Mouse (Mus musculus): ENCODE data around the gene Mdga2. TPM values are rescaled to one million over a fixed set of nuclear protein-coding genes. Genes with fewer than 3 reads are reported as not detected.

The Mdga2 gene
- polyA plus RNA-seq, 1 experiment from 2014 or later = 8.4 TPM

DNA sequence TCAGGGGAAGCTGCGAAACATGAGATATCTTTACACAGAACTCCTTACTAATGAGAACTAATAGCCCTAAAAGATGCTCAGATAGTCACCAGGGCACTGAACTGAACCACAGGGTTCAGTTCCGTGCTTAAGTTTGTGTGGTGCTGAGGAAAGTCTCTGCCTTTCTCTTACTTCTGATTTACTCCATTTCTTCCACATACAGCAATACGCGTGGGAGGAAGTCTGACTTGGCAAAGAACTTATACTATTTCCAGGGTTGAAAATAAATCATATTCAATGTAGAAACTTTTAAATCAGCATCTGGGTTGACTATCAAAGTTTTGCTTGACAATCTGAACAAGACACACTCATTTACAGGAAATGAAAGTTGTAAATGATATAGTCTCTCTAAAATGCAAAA is 180.5 kb downstream of the Mdga2 start:
- no peaks in the 10 kb centered on the region for H3K4me1 ChIP-seq
- H3K27ac ChIP-seq (replicated peaks) = no peak overlapping the region
- no peaks in the 10 kb centered on the region for H3K9me3 ChIP-seq
- 93% methylated on average over 4 of the region's 4 CpGs for WGBS
- no peak overlapping the region for H3K4me3 ChIP-seq
- H3K4me2 ChIP-seq (replicated peaks) = no peak overlapping the region
- no peak overlapping the region for H3K9ac ChIP-seq (replicated peaks)
- H3K36me3 ChIP-seq = no peaks in the 10 kb centered on the region
- H3K27me3 ChIP-seq = no peaks in the 10 kb centered on the region
- no peak for ATAC-seq (ENCODE audit: low FRiP score, low read depth)

DNA sequence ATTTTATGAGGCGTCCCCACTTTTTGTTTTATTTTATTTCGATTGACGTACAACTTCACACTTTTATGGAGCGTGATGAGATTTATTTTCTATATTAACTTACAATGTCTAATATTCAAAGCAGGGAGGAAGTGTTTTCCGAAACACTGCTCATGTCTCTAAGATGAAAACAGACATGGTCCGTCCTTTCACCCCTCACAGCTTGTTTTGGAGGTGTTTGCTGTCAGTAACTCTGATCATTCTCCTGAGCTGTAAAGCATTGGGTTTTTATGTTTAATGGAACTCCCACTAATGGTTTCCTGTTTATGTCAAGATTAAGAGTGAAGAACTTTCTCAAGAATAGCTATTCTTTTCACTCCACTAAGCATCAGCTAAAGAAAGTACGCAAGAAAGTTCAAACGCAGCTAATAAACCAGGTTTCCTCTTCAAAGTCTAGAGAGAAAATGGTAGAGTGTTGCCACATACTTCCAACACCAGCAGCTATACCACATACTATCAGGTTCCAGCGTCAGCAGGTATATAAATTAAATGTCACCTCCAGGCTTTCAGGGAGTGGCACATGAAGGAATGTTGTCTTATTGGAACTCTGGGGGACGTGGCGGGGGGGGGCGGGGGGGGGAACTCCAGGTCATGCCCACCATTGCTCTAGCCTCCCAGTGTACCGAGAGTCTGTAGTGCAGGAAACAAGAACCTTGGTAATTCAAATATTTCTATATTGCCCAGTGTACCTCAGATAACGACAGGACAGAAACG is 186.7 kb downstream of the Mdga2 start:
- H3K9ac ChIP-seq (replicated peaks) = no peak overlapping the region
- H3K27me3 ChIP-seq = no peaks in the 10 kb centered on the region
- 88% methylated on average over 15 of the region's 15 CpGs for WGBS
- H3K27ac ChIP-seq (replicated peaks) = no peak overlapping the region
- H3K4me3 ChIP-seq = no peak overlapping the region
- H3K9me3 ChIP-seq = no peaks in the 10 kb centered on the region
- no peak overlapping the region for H3K4me2 ChIP-seq (replicated peaks)
- no peaks in the 10 kb centered on the region for H3K36me3 ChIP-seq
- ATAC-seq (ENCODE audit: low FRiP score, low read depth) = no peak
- H3K4me1 ChIP-seq = no peaks in the 10 kb centered on the region

DNA sequence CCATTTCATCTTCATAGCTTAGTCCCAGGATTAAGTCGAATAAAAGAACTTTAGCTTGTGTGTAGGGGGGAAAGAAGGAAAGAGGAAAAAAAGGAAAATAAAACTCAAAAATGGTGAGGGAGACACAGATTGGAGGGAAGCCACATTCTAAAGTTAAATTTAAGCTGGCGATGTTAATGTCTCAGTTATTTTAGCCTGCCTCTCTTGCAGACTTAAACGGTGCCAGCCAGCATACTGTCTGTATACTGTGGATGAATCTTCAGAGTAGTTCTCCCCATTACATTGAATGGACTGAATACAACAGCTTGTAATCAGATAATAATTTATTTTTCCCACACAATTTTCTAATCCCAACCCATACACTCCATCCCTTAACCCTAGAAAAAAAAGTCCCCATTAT is 205.2 kb downstream of the Mdga2 start:
- Histone ChIP-seq H3K36me3 (no peaks in the 10 kb centered on the region), H3K4me3 (no peak overlapping the region), H3K4me1 (no peaks in the 10 kb centered on the region), H3K4me2 (replicated peaks) (no peak overlapping the region), H3K9ac (replicated peaks) (no peak overlapping the region), H3K27ac (replicated peaks) (no peak overlapping the region), H3K9me3 (no peaks in the 10 kb centered on the region), H3K27me3 (no peaks in the 10 kb centered on the region)
- no peak for ATAC-seq (ENCODE audit: low FRiP score, low read depth)
- 95% methylated on average over 3 of the region's 3 CpGs for WGBS

DNA sequence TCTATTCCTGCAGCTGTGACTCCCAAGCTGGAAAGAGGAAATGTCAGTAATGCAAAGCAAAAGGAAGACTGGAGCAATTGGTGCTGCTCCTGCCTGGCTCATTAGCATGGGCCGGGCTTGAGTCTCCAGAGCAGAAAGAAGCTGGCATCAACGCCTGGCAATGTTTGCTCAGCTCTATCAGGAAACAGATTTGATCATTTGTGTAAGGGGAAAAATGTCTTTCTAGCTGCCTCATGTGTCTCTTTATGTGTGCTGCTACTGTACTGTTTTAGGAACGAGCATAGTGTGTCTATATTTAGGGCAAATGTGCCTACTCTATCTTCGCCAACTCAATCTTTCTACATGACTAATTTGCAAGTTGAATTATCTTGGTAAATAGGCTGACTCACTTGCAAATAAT is 211.0 kb downstream of the Mdga2 start:
- Histone ChIP-seq H3K27me3 (no peaks in the 10 kb centered on the region), H3K9ac (replicated peaks) (no peak overlapping the region), H3K4me2 (replicated peaks) (no peak overlapping the region), H3K36me3 (no peaks in the 10 kb centered on the region), H3K4me1 (no peaks in the 10 kb centered on the region), H3K27ac (replicated peaks) (no peak overlapping the region), H3K9me3 (no peaks in the 10 kb centered on the region), H3K4me3 (no peak overlapping the region)
- no peak for ATAC-seq (ENCODE audit: low FRiP score, low read depth)
- WGBS = 81% methylated on average over 4 of the region's 4 CpGs

DNA sequence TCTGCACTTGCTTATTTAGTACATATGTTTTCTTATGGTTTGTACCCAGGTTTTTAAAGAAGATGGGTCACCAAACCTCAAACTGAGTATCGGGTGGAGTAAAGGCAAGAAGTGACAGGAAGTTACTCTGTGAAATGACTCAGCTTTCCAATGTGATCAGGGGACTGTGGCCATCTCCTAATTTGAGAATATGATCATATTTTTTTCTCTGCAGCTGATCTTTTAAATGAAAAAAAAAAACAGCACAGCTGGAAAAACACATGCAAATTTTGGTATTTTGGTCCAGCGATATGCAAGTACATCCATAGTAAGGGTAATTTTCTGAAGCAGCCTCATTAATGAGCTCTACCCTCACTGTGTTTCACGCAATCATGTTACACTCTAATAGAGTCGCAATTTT is 212.0 kb downstream of the Mdga2 start:
- 90% methylated on average over 4 of the region's 4 CpGs for WGBS
- ATAC-seq (ENCODE audit: low FRiP score, low read depth) = no peak

DNA sequence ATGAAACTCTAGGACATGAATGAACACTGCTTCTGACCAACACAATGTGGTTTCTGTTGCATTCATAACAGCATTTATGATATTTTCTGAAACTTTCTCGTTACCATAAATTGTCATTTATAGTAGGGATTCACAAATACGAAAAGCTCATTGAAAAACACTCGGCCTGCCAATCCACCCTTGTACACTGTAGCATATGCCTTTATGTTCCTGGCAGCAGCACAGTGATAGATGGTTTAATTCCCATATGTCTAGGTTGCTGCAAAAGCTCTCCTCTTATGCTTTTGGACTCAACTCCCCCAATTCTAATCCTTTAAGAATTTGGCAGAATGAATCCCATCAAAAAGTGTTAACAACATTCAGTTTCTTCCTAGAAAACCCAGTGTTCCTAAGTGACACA is 213.2 kb downstream of the Mdga2 start:
- no peaks in the 10 kb centered on the region for H3K9me3 ChIP-seq
- H3K4me2 ChIP-seq (replicated peaks) = no peak overlapping the region
- H3K4me1 ChIP-seq = no peaks in the 10 kb centered on the region
- WGBS = 83% methylated on average over 3 of the region's 3 CpGs
- no peak overlapping the region for H3K9ac ChIP-seq (replicated peaks)
- H3K4me3 ChIP-seq = no peak overlapping the region
- no peaks in the 10 kb centered on the region for H3K27me3 ChIP-seq
- no peak overlapping the region for H3K27ac ChIP-seq (replicated peaks)
- no peaks in the 10 kb centered on the region for H3K36me3 ChIP-seq
- ATAC-seq (ENCODE audit: low FRiP score, low read depth) = no peak

More for the DNA sequence above, 212.0 kb downstream of the Mdga2 start:
- H3K9me3 ChIP-seq = no peaks in the 10 kb centered on the region
- H3K4me2 ChIP-seq (replicated peaks) = no peak overlapping the region
- no peak overlapping the region for H3K4me3 ChIP-seq
- H3K9ac ChIP-seq (replicated peaks) = no peak overlapping the region
- no peaks in the 10 kb centered on the region for H3K27me3 ChIP-seq
- H3K4me1 ChIP-seq = no peaks in the 10 kb centered on the region
- no peaks in the 10 kb centered on the region for H3K36me3 ChIP-seq
- H3K27ac ChIP-seq (replicated peaks) = no peak overlapping the region

DNA sequence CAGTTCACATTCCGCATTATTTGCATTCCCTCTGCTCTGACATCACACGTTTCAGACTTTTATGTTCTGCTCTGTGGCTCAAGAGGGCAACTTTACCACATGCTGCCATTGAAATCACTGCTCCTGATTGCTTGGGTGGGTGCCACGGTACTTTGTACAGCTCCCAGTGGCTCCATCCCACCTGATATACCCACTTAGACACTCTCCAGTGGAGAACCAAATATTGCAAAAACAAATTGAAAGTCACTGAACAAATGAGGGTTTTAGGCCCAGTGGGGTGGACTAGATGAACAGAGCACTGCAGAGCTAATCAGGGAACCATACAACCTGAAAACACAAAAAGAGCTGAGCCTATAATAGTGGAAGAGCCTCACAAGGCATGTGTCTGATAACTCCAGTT is 268.2 kb downstream of the Mdga2 start:
- WGBS = 74% methylated on average over 3 of the region's 3 CpGs
- H3K27me3 ChIP-seq = no peaks in the 10 kb centered on the region
- H3K4me2 ChIP-seq (replicated peaks) = no peak overlapping the region
- no peaks in the 10 kb centered on the region for H3K9me3 ChIP-seq
- no peaks in the 10 kb centered on the region for H3K36me3 ChIP-seq
- no peak overlapping the region for H3K4me3 ChIP-seq
- H3K27ac ChIP-seq (replicated peaks) = no peak overlapping the region
- no peaks in the 10 kb centered on the region for H3K4me1 ChIP-seq
- H3K9ac ChIP-seq (replicated peaks) = no peak overlapping the region
- no peak for ATAC-seq (ENCODE audit: low FRiP score, low read depth)

DNA sequence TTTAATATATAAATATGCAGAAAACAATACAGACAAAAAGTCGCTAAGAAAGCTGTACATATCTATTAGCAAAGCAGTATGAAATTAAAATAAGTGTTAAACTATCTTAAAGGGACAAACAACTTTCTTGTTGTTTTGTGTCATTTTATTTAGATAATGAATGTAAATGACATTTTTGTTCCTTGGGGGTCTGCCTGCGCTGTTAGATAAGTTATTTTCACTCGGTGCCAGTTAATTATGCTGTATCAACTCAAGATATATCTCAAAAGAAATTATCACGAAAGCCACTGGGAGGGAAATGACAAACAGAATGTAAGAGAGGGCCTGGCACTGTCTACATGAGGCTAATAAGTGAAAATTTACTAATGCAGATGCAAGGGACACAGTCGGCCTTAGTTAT is 306.6 kb downstream of the Mdga2 start:
- Histone ChIP-seq H3K4me3 (no peak overlapping the region), H3K27me3 (no peaks in the 10 kb centered on the region), H3K4me2 (replicated peaks) (no peak overlapping the region), H3K9ac (replicated peaks) (no peak overlapping the region), H3K27ac (replicated peaks) (no peak overlapping the region), H3K4me1 (no peaks in the 10 kb centered on the region), H3K36me3 (no peaks in the 10 kb centered on the region), H3K9me3 (no peaks in the 10 kb centered on the region)
- 89% methylated on average over 5 of the region's 5 CpGs for WGBS
- no peak for ATAC-seq (ENCODE audit: low FRiP score, low read depth)

DNA sequence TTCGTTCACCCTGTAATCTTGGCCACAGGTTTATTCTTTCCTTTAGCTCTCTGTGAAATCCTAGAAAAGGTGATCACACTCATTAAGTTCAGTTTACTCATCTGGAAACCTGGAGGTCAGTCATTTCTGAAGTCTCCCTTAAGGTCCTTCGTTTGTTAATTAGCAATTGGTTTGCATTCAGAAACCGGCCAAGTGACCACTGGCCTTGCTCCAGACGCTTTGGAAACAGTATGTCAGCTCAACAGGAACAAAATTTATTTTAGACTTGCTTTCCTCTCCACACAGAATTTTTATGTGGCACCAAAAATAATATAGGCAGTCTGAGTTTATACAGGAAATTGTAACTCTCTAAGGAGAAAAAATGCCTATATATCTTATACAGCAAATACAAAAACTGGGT is 323.0 kb downstream of the Mdga2 start:
- H3K4me1 ChIP-seq = no peaks in the 10 kb centered on the region
- no peaks in the 10 kb centered on the region for H3K36me3 ChIP-seq
- H3K27me3 ChIP-seq = no peaks in the 10 kb centered on the region
- WGBS = 84% methylated on average over 4 of the region's 4 CpGs
- H3K9ac ChIP-seq (replicated peaks) = no peak overlapping the region
- H3K9me3 ChIP-seq = no peaks in the 10 kb centered on the region
- H3K27ac ChIP-seq (replicated peaks) = no peak overlapping the region
- H3K4me2 ChIP-seq (replicated peaks) = no peak overlapping the region
- ATAC-seq (ENCODE audit: low FRiP score, low read depth) = no peak
- H3K4me3 ChIP-seq = no peak overlapping the region

DNA sequence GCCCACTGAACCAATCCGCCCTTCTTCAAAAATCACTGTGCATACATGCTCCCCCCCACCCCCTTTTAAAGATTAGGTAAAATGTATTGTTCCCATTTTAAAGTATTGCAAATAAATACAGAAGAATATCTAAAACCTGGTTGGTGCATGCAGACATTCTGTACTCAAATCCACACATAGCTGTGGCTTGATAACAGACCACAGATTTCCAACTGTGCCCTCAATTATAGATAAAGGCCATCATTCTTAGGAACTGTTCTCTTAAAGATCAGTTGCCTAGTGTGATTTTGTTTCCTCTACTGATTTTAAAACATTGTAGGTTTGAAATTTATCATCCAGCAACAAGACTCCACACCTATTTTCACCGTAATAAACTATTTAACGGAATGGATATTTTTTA is 325.6 kb downstream of the Mdga2 start:
- Histone ChIP-seq H3K27me3 (no peaks in the 10 kb centered on the region), H3K4me3 (no peak overlapping the region), H3K36me3 (no peaks in the 10 kb centered on the region), H3K4me2 (replicated peaks) (no peak overlapping the region), H3K4me1 (no peaks in the 10 kb centered on the region), H3K9ac (replicated peaks) (no peak overlapping the region), H3K27ac (replicated peaks) (no peak overlapping the region), H3K9me3 (no peaks in the 10 kb centered on the region)
- no peak for ATAC-seq (ENCODE audit: low FRiP score, low read depth)
- WGBS = 96% methylated on average over 3 of the region's 3 CpGs

DNA sequence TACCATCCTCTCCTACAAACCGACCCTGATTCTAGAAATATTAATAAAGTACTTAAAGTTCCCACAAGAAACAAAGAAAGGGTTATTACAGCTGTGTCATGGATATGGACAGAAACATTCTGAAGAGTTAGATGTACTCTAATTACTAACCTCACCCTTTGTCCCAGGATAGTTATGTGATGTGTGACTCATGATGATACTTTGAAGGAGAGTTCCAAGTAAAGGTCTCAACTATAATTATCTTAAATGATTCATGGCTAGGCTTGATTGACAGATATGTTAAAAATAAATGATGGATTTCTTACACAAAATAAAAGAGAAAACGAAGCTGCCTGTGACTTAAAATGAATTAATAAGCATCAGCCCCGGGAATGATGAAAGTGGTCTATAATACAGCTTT is 332.1 kb downstream of the Mdga2 start:
- Histone ChIP-seq H3K4me3 (no peak overlapping the region), H3K9ac (replicated peaks) (no peak overlapping the region), H3K36me3 (no peaks in the 10 kb centered on the region), H3K4me2 (replicated peaks) (no peak overlapping the region), H3K4me1 (no peaks in the 10 kb centered on the region), H3K27me3 (no peaks in the 10 kb centered on the region), H3K9me3 (no peaks in the 10 kb centered on the region), H3K27ac (replicated peaks) (no peak overlapping the region)
- ATAC-seq (ENCODE audit: low FRiP score, low read depth) = no peak
- WGBS = 84% methylated on average over 3 of the region's 3 CpGs

DNA sequence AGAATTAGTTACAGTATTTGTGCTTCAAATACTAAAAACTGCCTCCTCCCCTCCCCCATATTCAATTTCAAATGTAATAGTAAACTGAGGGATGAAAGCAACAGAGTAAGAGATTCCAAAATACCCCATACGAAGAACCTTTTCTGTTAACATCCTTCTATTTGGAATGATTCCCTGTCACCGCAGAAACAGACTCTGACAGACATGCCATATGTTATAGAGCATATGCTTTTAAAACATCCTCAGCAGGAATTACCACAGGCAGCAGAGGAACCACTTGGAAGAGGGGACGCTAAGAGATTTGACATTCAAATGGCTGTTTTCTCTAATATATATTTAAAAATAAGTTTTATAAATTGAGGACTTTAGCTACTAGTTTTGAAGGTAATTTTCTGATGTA is 333.1 kb downstream of the Mdga2 start:
- no peak for ATAC-seq (ENCODE audit: low FRiP score, low read depth)
- Histone ChIP-seq H3K4me3 (no peak overlapping the region), H3K4me1 (no peaks in the 10 kb centered on the region), H3K27me3 (no peaks in the 10 kb centered on the region), H3K27ac (replicated peaks) (no peak overlapping the region), H3K4me2 (replicated peaks) (no peak overlapping the region), H3K9ac (replicated peaks) (no peak overlapping the region), H3K36me3 (no peaks in the 10 kb centered on the region), H3K9me3 (no peaks in the 10 kb centered on the region)
- 74% methylated on average over 3 of the region's 3 CpGs for WGBS

DNA sequence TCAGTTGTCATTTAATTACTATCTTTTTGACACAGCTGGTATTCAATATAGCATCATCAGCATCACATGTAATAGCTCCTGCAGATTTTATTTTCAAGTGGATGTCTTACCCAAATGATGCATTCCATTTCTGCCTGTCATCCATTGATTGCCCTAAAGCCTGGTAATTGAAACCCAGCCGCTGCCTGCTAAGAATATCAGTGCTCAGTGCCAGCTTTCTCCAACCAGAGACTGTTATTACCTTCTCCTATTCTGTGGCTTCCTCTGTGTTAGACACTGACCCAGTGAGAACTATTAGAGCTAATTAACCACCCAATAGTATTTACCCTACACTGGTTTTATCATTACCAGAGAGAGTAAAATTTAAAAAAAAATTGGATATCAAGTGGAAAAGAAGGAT is 333.7 kb downstream of the Mdga2 start:
- Histone ChIP-seq H3K27me3 (no peaks in the 10 kb centered on the region), H3K27ac (replicated peaks) (no peak overlapping the region), H3K4me2 (replicated peaks) (no peak overlapping the region), H3K9me3 (no peaks in the 10 kb centered on the region), H3K36me3 (no peaks in the 10 kb centered on the region), H3K9ac (replicated peaks) (no peak overlapping the region), H3K4me3 (no peak overlapping the region), H3K4me1 (no peaks in the 10 kb centered on the region)
- no peak for ATAC-seq (ENCODE audit: low FRiP score, low read depth)
- 71% methylated on average over 1 of the region's 1 CpGs for WGBS
